Mouse (Mus musculus): ENCODE data around the gene Mrgprh. TPM values are rescaled to one million over a fixed set of nuclear protein-coding genes. Genes with fewer than 3 reads are reported as not detected.

Mrgprh gene
- polyA plus RNA-seq, 1 experiment = not detected

DNA sequence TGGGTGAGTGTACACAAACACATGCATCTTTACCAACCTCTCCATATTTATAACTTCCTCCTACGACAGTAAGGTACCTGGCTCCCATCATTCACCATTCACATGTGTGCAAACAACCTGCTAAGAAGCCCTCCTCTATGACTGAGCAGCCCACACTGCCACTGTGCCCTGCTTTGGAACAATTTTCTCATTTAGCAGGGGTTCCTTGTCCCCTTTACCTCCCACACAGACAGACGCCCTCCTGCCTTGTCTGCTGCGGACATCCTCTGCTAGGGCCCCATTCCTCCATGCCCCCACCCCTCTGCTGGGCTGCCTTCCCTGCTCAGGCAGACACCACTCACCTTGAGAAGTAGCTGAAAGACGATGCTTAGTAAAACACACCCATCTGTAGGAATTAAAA is 28.1 kb upstream of the Mrgprh start:
- no peak overlapping the region for H3K9ac ChIP-seq (ENCODE audit: low read depth, poor library complexity, severe bottlenecking)
- no peaks in the 10 kb centered on the region for H3K27me3 ChIP-seq (ENCODE audit: control insufficient read depth, insufficient read depth, low read length, poor library complexity, severe bottlenecking)
- TF ChIP-seq POLR2A (IDR thresholded peaks at IDR 0.05; ENCODE audit: insufficient read depth, low read length) (no peak), EP300 (IDR thresholded peaks at IDR 0.05; ENCODE audit: insufficient read depth, low read depth, low read length) (0 out of 2 replicates have a peak, but pooled peaks have one; percentile 30)
- no peak overlapping the region for H3K27ac ChIP-seq (ENCODE audit: insufficient read depth, low read length)
- H3K4me1 ChIP-seq (ENCODE audit: control insufficient read depth, insufficient read depth, low read length) = peaks cover under 1% of the 10 kb centered on the region
- no peaks in the 10 kb centered on the region for H3K36me3 ChIP-seq (ENCODE audit: control insufficient read depth, insufficient read depth, low read length, poor library complexity, severe bottlenecking)
- H3K4me3 ChIP-seq (ENCODE audit: low read depth, low read length) = no peak overlapping the region
- no peaks in the 10 kb centered on the region for H3K9me3 ChIP-seq (replicated peaks; ENCODE audit: control insufficient read depth, insufficient read depth, low read length, poor library complexity, severe bottlenecking)

DNA sequence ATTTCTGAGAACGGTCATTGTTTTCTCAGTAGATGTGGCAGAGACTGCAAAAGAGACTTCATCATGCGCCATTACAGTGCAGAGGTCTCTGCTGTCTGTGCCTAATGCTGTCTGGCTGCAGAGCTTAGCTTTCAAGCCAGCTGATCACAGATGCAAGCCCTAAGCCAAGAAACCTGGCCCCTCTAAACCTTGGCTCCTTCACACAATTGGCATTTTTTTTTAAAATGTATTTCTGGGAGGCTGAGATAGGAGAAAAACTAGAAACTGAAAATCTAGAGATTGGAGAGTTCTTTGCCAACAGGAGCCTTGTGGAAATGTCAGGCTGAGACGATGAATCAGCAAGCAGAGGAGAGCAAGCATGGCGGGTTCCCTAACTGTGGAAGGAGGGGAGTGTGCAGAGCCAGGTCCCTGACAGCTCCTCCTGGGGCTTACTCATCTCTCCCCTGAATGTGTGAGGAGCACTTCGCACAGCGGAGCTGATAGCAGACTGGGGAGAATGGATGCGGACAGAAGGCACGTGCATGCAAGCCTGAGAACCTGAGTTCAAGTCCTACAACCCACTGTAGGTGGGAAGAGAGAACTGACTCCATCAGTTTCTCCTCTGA is 26.0 kb upstream of the Mrgprh start:
- Histone ChIP-seq H3K27me3 (ENCODE audit: control insufficient read depth, insufficient read depth, low read length, poor library complexity, severe bottlenecking) (no peaks in the 10 kb centered on the region), H3K36me3 (ENCODE audit: control insufficient read depth, insufficient read depth, low read length, poor library complexity, severe bottlenecking) (no peaks in the 10 kb centered on the region), H3K4me1 (ENCODE audit: control insufficient read depth, insufficient read depth, low read length) (peaks cover 2% of the 10 kb centered on the region), H3K9me3 (replicated peaks; ENCODE audit: control insufficient read depth, insufficient read depth, low read length, poor library complexity, severe bottlenecking) (no peaks in the 10 kb centered on the region), H3K4me3 (ENCODE audit: low read depth, low read length) (no peak overlapping the region), H3K9ac (ENCODE audit: low read depth, poor library complexity, severe bottlenecking) (no peak overlapping the region), H3K27ac (ENCODE audit: insufficient read depth, low read length) (no peak overlapping the region)
- TF ChIP-seq EP300 (IDR thresholded peaks at IDR 0.05; ENCODE audit: insufficient read depth, low read depth, low read length) (no peak), POLR2A (IDR thresholded peaks at IDR 0.05; ENCODE audit: insufficient read depth, low read length) (no peak)

DNA sequence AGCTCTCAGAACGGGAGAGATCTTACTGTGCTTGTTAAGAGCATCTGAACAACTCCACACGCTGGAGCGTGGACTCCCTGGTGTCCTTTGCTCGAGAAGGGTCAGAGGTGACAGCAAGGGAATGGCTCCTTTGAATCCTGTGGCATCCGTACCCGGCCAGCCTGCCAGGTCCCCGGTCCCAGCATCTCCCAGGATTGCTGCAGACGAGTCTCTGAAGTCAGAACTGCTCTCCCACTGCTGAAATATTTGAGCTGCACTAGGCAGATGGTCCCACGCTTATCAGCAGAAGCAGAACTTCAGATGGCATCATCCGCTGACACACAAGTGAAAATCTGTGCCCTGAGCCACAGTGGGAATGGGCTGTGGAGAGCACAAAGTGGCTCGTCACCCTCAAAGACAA is 24.1 kb upstream of the Mrgprh start:
- Histone ChIP-seq H3K27me3 (ENCODE audit: control insufficient read depth, insufficient read depth, low read length, poor library complexity, severe bottlenecking) (no peaks in the 10 kb centered on the region), H3K27ac (ENCODE audit: insufficient read depth, low read length) (no peak overlapping the region), H3K9ac (ENCODE audit: low read depth, poor library complexity, severe bottlenecking) (no peak overlapping the region), H3K4me3 (ENCODE audit: low read depth, low read length) (no peak overlapping the region), H3K36me3 (ENCODE audit: control insufficient read depth, insufficient read depth, low read length, poor library complexity, severe bottlenecking) (no peaks in the 10 kb centered on the region), H3K9me3 (replicated peaks; ENCODE audit: control insufficient read depth, insufficient read depth, low read length, poor library complexity, severe bottlenecking) (no peaks in the 10 kb centered on the region), H3K4me1 (ENCODE audit: control insufficient read depth, insufficient read depth, low read length) (peaks cover 2% of the 10 kb centered on the region)
- TF ChIP-seq EP300 (IDR thresholded peaks at IDR 0.05; ENCODE audit: insufficient read depth, low read depth, low read length) (no peak), CTCF (IDR thresholded peaks at IDR 0.05; ENCODE audit: low read depth, low read length) (no peak), POLR2A (IDR thresholded peaks at IDR 0.05; ENCODE audit: insufficient read depth, low read length) (no peak)

DNA sequence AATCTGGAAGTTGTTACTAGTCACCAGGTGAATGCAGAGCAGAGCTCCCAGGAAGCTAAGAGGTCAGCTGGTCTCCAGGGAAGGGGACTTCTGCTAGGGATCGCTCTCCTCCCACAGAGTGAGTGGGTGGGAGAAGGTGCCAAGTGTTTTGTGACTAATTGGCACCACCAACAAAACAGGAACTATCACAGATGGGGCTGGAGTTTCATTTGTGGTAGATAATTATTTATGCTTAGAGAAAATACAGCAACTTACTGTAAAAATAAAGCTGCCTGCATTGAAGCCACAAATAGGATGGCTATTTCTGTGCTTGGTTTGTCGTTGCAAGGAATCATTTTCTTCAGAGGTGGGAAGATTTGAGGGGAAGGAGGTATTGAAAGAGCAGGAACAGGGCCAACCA is 22.0 kb upstream of the Mrgprh start:
- TF ChIP-seq CTCF (IDR thresholded peaks at IDR 0.05; ENCODE audit: low read depth, low read length) (no peak), EP300 (IDR thresholded peaks at IDR 0.05; ENCODE audit: insufficient read depth, low read depth, low read length) (no peak), POLR2A (IDR thresholded peaks at IDR 0.05; ENCODE audit: insufficient read depth, low read length) (no peak)
- H3K27me3 ChIP-seq (ENCODE audit: control insufficient read depth, insufficient read depth, low read length, poor library complexity, severe bottlenecking) = no peaks in the 10 kb centered on the region
- no peak overlapping the region for H3K4me3 ChIP-seq (ENCODE audit: low read depth, low read length)
- no peaks in the 10 kb centered on the region for H3K36me3 ChIP-seq (ENCODE audit: control insufficient read depth, insufficient read depth, low read length, poor library complexity, severe bottlenecking)
- H3K9me3 ChIP-seq (replicated peaks; ENCODE audit: control insufficient read depth, insufficient read depth, low read length, poor library complexity, severe bottlenecking) = no peaks in the 10 kb centered on the region
- H3K4me1 ChIP-seq (ENCODE audit: control insufficient read depth, insufficient read depth, low read length) = peaks cover 2% of the 10 kb centered on the region
- no peak overlapping the region for H3K27ac ChIP-seq (ENCODE audit: insufficient read depth, low read length)
- H3K9ac ChIP-seq (ENCODE audit: low read depth, poor library complexity, severe bottlenecking) = no peak overlapping the region

DNA sequence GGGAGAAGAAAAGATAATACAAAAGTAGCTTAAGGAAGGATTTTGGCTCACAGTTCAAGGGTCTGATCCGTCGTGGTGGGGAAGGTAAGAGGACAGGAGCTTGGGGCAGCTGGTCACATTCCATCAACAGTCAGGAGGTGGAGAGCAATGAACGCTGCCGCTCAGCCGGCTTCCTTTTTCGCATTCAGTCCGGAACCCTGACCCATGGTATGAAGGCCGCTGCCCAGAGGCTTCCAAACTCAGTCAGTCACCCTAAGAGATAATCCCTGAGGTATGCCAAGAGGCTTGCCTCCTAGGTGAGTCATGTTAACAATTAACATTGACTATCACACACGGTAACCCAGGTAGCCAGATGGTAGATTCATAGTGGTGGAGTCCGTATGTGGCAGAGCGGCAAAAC is 21.4 kb upstream of the Mrgprh start:
- peaks cover 2% of the 10 kb centered on the region for H3K4me1 ChIP-seq (ENCODE audit: control insufficient read depth, insufficient read depth, low read length)
- H3K27ac ChIP-seq (ENCODE audit: insufficient read depth, low read length) = no peak overlapping the region
- no peaks in the 10 kb centered on the region for H3K9me3 ChIP-seq (replicated peaks; ENCODE audit: control insufficient read depth, insufficient read depth, low read length, poor library complexity, severe bottlenecking)
- TF ChIP-seq POLR2A (IDR thresholded peaks at IDR 0.05; ENCODE audit: insufficient read depth, low read length) (no peak), EP300 (IDR thresholded peaks at IDR 0.05; ENCODE audit: insufficient read depth, low read depth, low read length) (no peak), CTCF (IDR thresholded peaks at IDR 0.05; ENCODE audit: low read depth, low read length) (no peak)
- no peaks in the 10 kb centered on the region for H3K36me3 ChIP-seq (ENCODE audit: control insufficient read depth, insufficient read depth, low read length, poor library complexity, severe bottlenecking)
- H3K27me3 ChIP-seq (ENCODE audit: control insufficient read depth, insufficient read depth, low read length, poor library complexity, severe bottlenecking) = no peaks in the 10 kb centered on the region
- H3K4me3 ChIP-seq (ENCODE audit: low read depth, low read length) = no peak overlapping the region
- H3K9ac ChIP-seq (ENCODE audit: low read depth, poor library complexity, severe bottlenecking) = no peak overlapping the region

DNA sequence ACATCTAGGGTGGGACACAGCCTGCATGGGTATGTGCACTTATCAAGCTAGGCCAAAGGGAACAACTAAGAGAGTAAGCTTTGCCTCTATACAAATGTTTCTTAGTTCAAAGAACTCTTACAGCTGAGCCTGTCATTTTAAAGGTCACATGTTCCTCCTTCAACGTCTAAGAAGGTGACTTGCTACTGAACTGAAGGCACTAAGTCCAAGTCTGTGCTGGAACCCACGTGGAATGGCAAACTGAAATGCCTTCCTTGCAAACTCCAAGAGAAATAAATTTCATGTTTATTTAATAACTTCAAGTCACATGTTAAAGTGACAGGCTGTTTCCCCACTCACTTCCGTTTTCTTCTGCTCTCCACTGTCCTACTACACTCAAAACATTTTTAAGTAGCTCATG is 18.4 kb upstream of the Mrgprh start:
- Histone ChIP-seq H3K9ac (ENCODE audit: low read depth, poor library complexity, severe bottlenecking) (no peak overlapping the region), H3K27me3 (ENCODE audit: control insufficient read depth, insufficient read depth, low read length, poor library complexity, severe bottlenecking) (no peaks in the 10 kb centered on the region), H3K27ac (ENCODE audit: insufficient read depth, low read length) (no peak overlapping the region), H3K36me3 (ENCODE audit: control insufficient read depth, insufficient read depth, low read length, poor library complexity, severe bottlenecking) (no peaks in the 10 kb centered on the region), H3K4me3 (ENCODE audit: low read depth, low read length) (no peak overlapping the region), H3K9me3 (replicated peaks; ENCODE audit: control insufficient read depth, insufficient read depth, low read length, poor library complexity, severe bottlenecking) (no peaks in the 10 kb centered on the region), H3K4me1 (ENCODE audit: control insufficient read depth, insufficient read depth, low read length) (peaks cover 2% of the 10 kb centered on the region)
- TF ChIP-seq EP300 (IDR thresholded peaks at IDR 0.05; ENCODE audit: insufficient read depth, low read depth, low read length) (no peak), POLR2A (IDR thresholded peaks at IDR 0.05; ENCODE audit: insufficient read depth, low read length) (no peak), CTCF (IDR thresholded peaks at IDR 0.05; ENCODE audit: low read depth, low read length) (no peak)

All from ES-Bruce4 (cell line).